Mouse (Mus musculus) c-Kit-positive CD71-positive TER-119-negative erythroid progenitor cells, embryonic 14.5 days (primary cell): ENCODE measurements at regions not wholly inside any gene's neighbourhood (a gene's known extent, or its start where the extent isn't known, plus 50 kb on each side); places are given as distances from the start of the nearest gene placed in this dataset.
A peak's percentile ranks its signal among the peaks of the same experiment; 100 is the strongest.

ENCODE experiments used
- DNase-seq: peaks from one replicate; pipeline ENCODE4 v3.0.0-alpha.2; 2013; ENCODE audit warnings: low read depth

GRCm38 (mm10) chr4:152928422-152928985 is 450.8 kb upstream of the Kcnab2 start:
- no peak for DNase-seq

GRCm38 (mm10) chr4:152920261-152920660 is 442.6 kb upstream of the Kcnab2 start:
- no peak for DNase-seq

GRCm38 (mm10) chr4:152919851-152920250 is 442.2 kb upstream of the Kcnab2 start:
- DNase-seq, result no peak

GRCm38 (mm10) chr4:152916576-152916975 is 438.9 kb upstream of the Kcnab2 start:
- DNase-seq, result no peak

GRCm38 (mm10) chr4:152913497-152913896 is 435.8 kb upstream of the Kcnab2 start:
- no peak for DNase-seq

- DNase-seq, result no peak
These were observed 435.2 kb upstream of the Kcnab2 start for GRCm38 (mm10) chr4:152912846-152913245.

GRCm38 (mm10) chr4:152908235-152908634 is 430.6 kb upstream of the Kcnab2 start:
- no peak for DNase-seq

- no peak for DNase-seq
These were observed 425.2 kb upstream of the Kcnab2 start for GRCm38 (mm10) chr4:152902851-152903250.

GRCm38 (mm10) chr4:152900049-152900448 is 422.4 kb upstream of the Kcnab2 start:
- no peak for DNase-seq

- no peak for DNase-seq
These were observed 417.4 kb upstream of the Kcnab2 start for GRCm38 (mm10) chr4:152895076-152895475.

GRCm38 (mm10) chr4:152892997-152893396 is 415.3 kb upstream of the Kcnab2 start:
- DNase-seq, result no peak

- DNase-seq, result no peak
These were observed 411.5 kb upstream of the Kcnab2 start for GRCm38 (mm10) chr4:152889211-152889610.

- no peak for DNase-seq
These were observed 410.6 kb upstream of the Kcnab2 start for GRCm38 (mm10) chr4:152888306-152888705.

GRCm38 (mm10) chr4:152886773-152887172 is 409.1 kb upstream of the Kcnab2 start:
- peak; percentile 50 for DNase-seq

- no peak for DNase-seq
These were observed 403.8 kb upstream of the Kcnab2 start for GRCm38 (mm10) chr4:152881433-152881930.

GRCm38 (mm10) chr4:152880368-152880767 is 402.7 kb upstream of the Kcnab2 start:
- no peak for DNase-seq

- DNase-seq, result no peak
These were observed 401.3 kb upstream of the Kcnab2 start for GRCm38 (mm10) chr4:152878941-152879340.

- DNase-seq, result no peak
These were observed 400.7 kb upstream of the Kcnab2 start for GRCm38 (mm10) chr4:152878401-152878800.

- peak; percentile 27 for DNase-seq
These were observed 392.4 kb upstream of the Kcnab2 start for GRCm38 (mm10) chr4:152870046-152870445.

GRCm38 (mm10) chr4:152865894-152866293 is 388.2 kb upstream of the Kcnab2 start:
- no peak for DNase-seq

GRCm38 (mm10) chr4:152862818-152863614 is 385.3 kb upstream of the Kcnab2 start:
- no peak for DNase-seq

GRCm38 (mm10) chr4:152859161-152859560 is 381.5 kb upstream of the Kcnab2 start:
- no peak for DNase-seq

- no peak for DNase-seq
These were observed 372.5 kb upstream of the Kcnab2 start for GRCm38 (mm10) chr4:152850147-152850546.
